Mouse (Mus musculus) myocyte (in vitro differentiated cells): ENCODE results near the gene Pafah2. TPM values are rescaled to one million over a fixed set of nuclear protein-coding genes. Genes with fewer than 3 reads are reported as not detected.

Experiments
- H3K27me3 ChIP-seq: one replicate; pipeline ENCODE4 v1.6.1; 2011; ENCODE audit not compliant: control insufficient read depth, insufficient read depth, insufficient read length
- H3K36me3 ChIP-seq: one replicate; pipeline ENCODE4 v1.6.1; 2011; ENCODE audit not compliant: control insufficient read depth, insufficient read depth
- H3K4me2 ChIP-seq: one replicate; pipeline ENCODE4 v1.6.1; 2011; ENCODE audit warnings: low read depth, control low read depth
- H3K4me3 ChIP-seq: one replicate; pipeline ENCODE4 v1.5.1; 2011; ENCODE audit warnings: mild to moderate bottlenecking, control low read depth, moderate library complexity
- H3K79me2 ChIP-seq: one replicate; pipeline ENCODE4 v1.6.1; 2011; ENCODE audit not compliant: control insufficient read depth, insufficient read depth
- H3ac ChIP-seq: one replicate; pipeline ENCODE4 v1.6.1; 2011; ENCODE audit not compliant: control insufficient read depth, insufficient read length
- CEBPB ChIP-seq: IDR thresholded peaks from 2 replicates; pipeline ENCODE4 v1.6.1; 2011; ENCODE audit warnings: mild to moderate bottlenecking, moderate library complexity; ENCODE audit not compliant: poor library complexity, insufficient read depth, severe bottlenecking
- E2F4 ChIP-seq: IDR thresholded peaks from one replicate; pipeline ENCODE4 v1.6.1; 2011; ENCODE audit warnings: mild to moderate bottlenecking, control low read depth, moderate library complexity; ENCODE audit not compliant: insufficient read depth
- MAX ChIP-seq: IDR thresholded peaks from one replicate; pipeline ENCODE4 v1.6.1; 2011; ENCODE audit warnings: low read depth, mild to moderate bottlenecking, control low read depth
- MYOD1 ChIP-seq, 3 experiments: IDR thresholded peaks; one replicate each; pipeline ENCODE4 v1.6.1; 2011; ENCODE audit warnings: control low read depth in 2 of 3, low read depth in 2 of 3, mild to moderate bottlenecking in 2 of 3, moderate library complexity in 1 of 3; ENCODE audit not compliant: insufficient read length in 2 of 3, control insufficient read depth in 1 of 3
- MYOG ChIP-seq, 3 experiments: IDR thresholded peaks; one replicate each; pipeline ENCODE4 v1.6.1; 2011; ENCODE audit warnings: control low read depth in 2 of 3, low read depth in 2 of 3, mild to moderate bottlenecking in 2 of 3; ENCODE audit not compliant: insufficient read length in 2 of 3, control insufficient read depth in 1 of 3, insufficient read depth in 1 of 3
- POLR2A ChIP-seq: IDR thresholded peaks from one replicate; pipeline ENCODE4 v1.6.1; 2011; ENCODE audit warnings: low read depth, mild to moderate bottlenecking, control low read depth, moderate library complexity; ENCODE audit not compliant: insufficient read length
- POLR2AphosphoS2 ChIP-seq: IDR thresholded peaks from one replicate; pipeline ENCODE4 v1.6.1; 2011; ENCODE audit warnings: low read depth, control low read depth; ENCODE audit not compliant: insufficient read length
- REST ChIP-seq: IDR thresholded peaks from one replicate; pipeline ENCODE4 v1.6.1; 2011; ENCODE audit warnings: mild to moderate bottlenecking, control low read depth, moderate library complexity; ENCODE audit not compliant: insufficient read depth, insufficient read length
- SRF ChIP-seq: IDR thresholded peaks from one replicate; pipeline ENCODE4 v1.6.1; 2011; ENCODE audit warnings: low read depth; ENCODE audit not compliant: control insufficient read depth, insufficient read length
- TCF12 ChIP-seq: IDR thresholded peaks from one replicate; pipeline ENCODE4 v1.6.1; 2011; ENCODE audit warnings: mild to moderate bottlenecking, control low read depth; ENCODE audit not compliant: poor library complexity, insufficient read depth, severe bottlenecking
- TCF3 ChIP-seq: IDR thresholded peaks from one replicate; pipeline ENCODE4 v1.6.1; 2011; ENCODE audit warnings: low read depth, control low read depth; ENCODE audit not compliant: insufficient read length
- USF1 ChIP-seq: IDR thresholded peaks from one replicate; pipeline ENCODE4 v1.6.1; 2011; ENCODE audit warnings: low read depth, mild to moderate bottlenecking, control low read depth, moderate library complexity
- polyA plus RNA-seq: library from polyadenylated mRNA; unstranded; fragments of >200 nt; fragmentation: generic; extraction: Trizol; gene quantifications from one replicate; pipeline ENCODE4 v1.2.1, GENCODE M21; 2012; ENCODE audit warnings: missing spikeins

Gene Pafah2
- polyA plus RNA-seq, 1 experiment, result 7.1 TPM

GRCm38 (mm10) chr4:134425088-134425487 is 29.0 kb downstream of the Pafah2 start:
- no peak overlapping the region for H3K4me2 ChIP-seq
- TF ChIP-seq TCF12, result no peak
- no peak for TF ChIP-seq E2F4
- no peak for TF ChIP-seq MYOD1 (IDR thresholded peaks at IDR 0.05; ENCODE audit: control insufficient read depth in 1 of 3, insufficient read length in 2 of 3, low read depth in 2 of 3)
- TF ChIP-seq CEBPB, result no peak
- no peak for TF ChIP-seq SRF
- no peak for TF ChIP-seq REST
- TF ChIP-seq USF1, result no peak
- no peak for TF ChIP-seq TCF3
- TF ChIP-seq POLR2A, result no peak
- TF ChIP-seq MAX, result no peak
- no peak for TF ChIP-seq POLR2AphosphoS2
- H3K36me3 ChIP-seq, result no peaks in the 10 kb centered on the region
- no peak overlapping the region for H3K4me3 ChIP-seq
- H3K27me3 ChIP-seq, result no peaks in the 10 kb centered on the region
- no peaks in the 10 kb centered on the region for H3K79me2 ChIP-seq
- H3ac ChIP-seq, result no peak overlapping the region

- no peaks in the 10 kb centered on the region for H3K79me2 ChIP-seq
- peak overlapping the region; percentile 12 for H3K4me2 ChIP-seq
- no peak overlapping the region for H3ac ChIP-seq
- no peaks in the 10 kb centered on the region for H3K36me3 ChIP-seq
- TF ChIP-seq MYOD1 (IDR thresholded peaks at IDR 0.05; ENCODE audit: control insufficient read depth in 1 of 3, insufficient read length in 2 of 3, low read depth in 2 of 3), result peak in 2 of 3 experiments; percentile 17 to 55
- peak in 1 of 3 experiments; percentile 59 for TF ChIP-seq MYOG (IDR thresholded peaks at IDR 0.05; ENCODE audit: control insufficient read depth in 1 of 3, insufficient read depth in 1 of 3, insufficient read length in 2 of 3, low read depth in 2 of 3)
- TF ChIP-seq POLR2A, result no peak
- H3K4me3 ChIP-seq, result no peak overlapping the region
- H3K27me3 ChIP-seq, result no peaks in the 10 kb centered on the region
These were observed 34.4 kb downstream of the Pafah2 start for GRCm38 (mm10) chr4:134430381-134431004.

- Histone ChIP-seq H3K27me3 (no peaks in the 10 kb centered on the region), H3ac (no peak overlapping the region), H3K4me3 (no peak overlapping the region), H3K36me3 (no peaks in the 10 kb centered on the region), H3K4me2 (no peak overlapping the region), H3K79me2 (no peaks in the 10 kb centered on the region)
- no peak for TF ChIP-seq CEBPB
- TF ChIP-seq MYOG (IDR thresholded peaks at IDR 0.05; ENCODE audit: control insufficient read depth in 1 of 3, insufficient read depth in 1 of 3, insufficient read length in 2 of 3, low read depth in 2 of 3), result no peak
- TF ChIP-seq POLR2A, result no peak
- TF ChIP-seq POLR2AphosphoS2, result no peak
- no peak for TF ChIP-seq MYOD1 (IDR thresholded peaks at IDR 0.05; ENCODE audit: control insufficient read depth in 1 of 3, insufficient read length in 2 of 3, low read depth in 2 of 3)
- TF ChIP-seq REST, result no peak
- no peak for TF ChIP-seq E2F4
These were observed 36.7 kb downstream of the Pafah2 start for GRCm38 (mm10) chr4:134432686-134433360.

GRCm38 (mm10) chr4:134436185-134436584 is 40.1 kb downstream of the Pafah2 start:
- TF ChIP-seq POLR2A, result no peak
- TF ChIP-seq CEBPB, result no peak
- no peak for TF ChIP-seq TCF3
- no peak for TF ChIP-seq SRF
- TF ChIP-seq MAX, result no peak
- TF ChIP-seq REST, result no peak
- TF ChIP-seq USF1, result no peak
- no peak for TF ChIP-seq E2F4
- TF ChIP-seq MYOD1 (IDR thresholded peaks at IDR 0.05; ENCODE audit: control insufficient read depth in 1 of 3, insufficient read length in 2 of 3, low read depth in 2 of 3), result no peak
- no peak for TF ChIP-seq TCF12
- no peak for TF ChIP-seq MYOG (IDR thresholded peaks at IDR 0.05; ENCODE audit: control insufficient read depth in 1 of 3, insufficient read depth in 1 of 3, insufficient read length in 2 of 3, low read depth in 2 of 3)
- TF ChIP-seq POLR2AphosphoS2, result no peak
- Histone ChIP-seq H3ac (no peak overlapping the region), H3K4me2 (no peak overlapping the region), H3K4me3 (no peak overlapping the region), H3K36me3 (no peaks in the 10 kb centered on the region), H3K79me2 (no peaks in the 10 kb centered on the region), H3K27me3 (no peaks in the 10 kb centered on the region)

- Histone ChIP-seq H3K79me2 (no peaks in the 10 kb centered on the region), H3K4me2 (no peak overlapping the region), H3K4me3 (no peak overlapping the region), H3K27me3 (no peaks in the 10 kb centered on the region), H3ac (no peak overlapping the region), H3K36me3 (no peaks in the 10 kb centered on the region)
- no peak for TF ChIP-seq REST
- no peak for TF ChIP-seq CEBPB
- no peak for TF ChIP-seq SRF
- TF ChIP-seq POLR2AphosphoS2, result no peak
- no peak for TF ChIP-seq MAX
- TF ChIP-seq MYOD1 (IDR thresholded peaks at IDR 0.05; ENCODE audit: control insufficient read depth in 1 of 3, insufficient read length in 2 of 3, low read depth in 2 of 3), result no peak
These were observed 40.5 kb downstream of the Pafah2 start for GRCm38 (mm10) chr4:134436659-134437058.
